Mouse (Mus musculus) gastrocnemius, postnatal 36 days (tissue): Measurements from ENCODE around the gene Thap7. TPM values are rescaled to one million over a fixed set of nuclear protein-coding genes. Genes with fewer than 3 reads are reported as not detected.
"Not testable (repeated sequence)": the region's sequence is repeated elsewhere in the genome, so short reads cannot be mapped to it uniquely, and the experiment has no call there.

Experiments
- DNase-seq, 2 experiments: peaks; one replicate each; pipeline ENCODE4 v3.0.0; 2022
- intact Hi-C: fragments of 180-260 bp; cut with DNase I; formaldehyde crosslinking; loops from one replicate; pipeline ENCODE4 v1.15.1; 2025
- long read RNA-seq, 2 experiments: library from polyadenylated mRNA; stranded (forward); transcript quantifications; one replicate each; pipeline ENCODE4 v2.0.0; 2021
- total RNA-seq, 2 experiments: library from RNA; stranded (reverse); gene quantifications; 2 replicates each; pipeline ENCODE4 v1.2.3; 2021

Gene Thap7
- 10 to 100 TPM; 12.8 to 14.4 TPM for total RNA-seq
- long read RNA-seq, experiment 1, partial matches to known transcripts = 1 of 10 reads
- long read RNA-seq, experiment 1, other reads (novel, unspliced or antisense) = 4 of 10 reads
- long read RNA-seq, experiment 2, transcript Thap7-201 (5 exons, 1,248 nt) = major isoform, 6 of 21 reads
- long read RNA-seq, experiment 2, partial matches to known transcripts = 5 of 21 reads
- long read RNA-seq, experiment 2, other reads (novel, unspliced or antisense) = 6 of 21 reads

DNA sequence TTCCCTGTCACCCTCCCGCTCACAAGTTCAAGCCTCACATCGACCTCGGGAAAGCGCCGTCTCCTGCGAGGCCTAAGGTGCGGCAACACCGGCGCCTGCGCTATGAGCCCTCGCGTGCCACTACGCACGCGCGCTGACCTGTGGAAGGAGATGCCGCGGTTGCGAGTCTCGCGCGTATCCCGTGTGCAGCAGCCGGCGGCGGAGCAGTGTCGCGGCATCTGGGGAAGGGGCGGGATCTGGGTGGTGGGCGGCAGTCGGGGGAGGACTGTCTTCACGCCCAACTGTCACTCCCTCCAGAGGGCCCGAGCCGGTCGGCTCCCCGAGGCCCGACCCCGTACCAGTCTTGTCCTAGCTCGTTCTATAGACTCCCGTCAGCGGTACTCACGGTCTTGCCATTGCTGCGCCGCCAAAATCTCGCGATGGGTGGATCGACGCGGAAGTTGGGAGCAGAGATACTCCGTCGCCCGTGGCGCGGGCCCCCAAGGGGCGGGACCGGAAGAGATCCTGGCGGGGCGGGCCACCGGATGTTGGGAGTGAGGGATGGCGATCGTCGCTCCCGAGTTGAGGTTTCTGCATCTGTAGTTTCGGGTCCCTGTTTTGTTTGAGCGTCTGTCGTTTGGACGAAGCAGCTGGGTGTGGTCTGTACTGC is at the start of gene Thap7:
Gene Thap7 (minus strand): TSS at position 497 of the 649 bp plus-strand sequence.
- intact Hi-C loops = no loop called here
- peak; percentile 97 for DNase-seq

DNA sequence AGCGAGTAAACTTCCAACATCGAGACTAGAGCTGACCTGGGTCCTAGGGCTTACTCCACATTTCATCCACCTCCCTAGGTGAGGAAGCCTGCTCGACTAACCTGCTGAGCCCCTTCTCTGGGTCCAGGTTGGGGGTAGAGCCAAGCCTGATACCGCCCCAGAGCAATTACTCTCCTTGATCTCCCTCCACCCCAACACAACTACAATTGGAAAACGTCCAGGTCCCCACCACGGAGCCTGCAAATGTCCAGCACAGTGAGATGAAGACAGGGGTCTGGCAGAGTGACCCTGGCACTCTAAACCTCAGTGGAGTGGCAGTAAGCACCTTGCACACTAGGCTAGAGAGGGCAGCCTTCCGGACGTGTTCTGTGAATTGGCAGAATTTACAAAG is 45.9 kb upstream of the Thap7 start:
- DNase-seq = no peak
- intact Hi-C loops = no loop called here

DNA sequence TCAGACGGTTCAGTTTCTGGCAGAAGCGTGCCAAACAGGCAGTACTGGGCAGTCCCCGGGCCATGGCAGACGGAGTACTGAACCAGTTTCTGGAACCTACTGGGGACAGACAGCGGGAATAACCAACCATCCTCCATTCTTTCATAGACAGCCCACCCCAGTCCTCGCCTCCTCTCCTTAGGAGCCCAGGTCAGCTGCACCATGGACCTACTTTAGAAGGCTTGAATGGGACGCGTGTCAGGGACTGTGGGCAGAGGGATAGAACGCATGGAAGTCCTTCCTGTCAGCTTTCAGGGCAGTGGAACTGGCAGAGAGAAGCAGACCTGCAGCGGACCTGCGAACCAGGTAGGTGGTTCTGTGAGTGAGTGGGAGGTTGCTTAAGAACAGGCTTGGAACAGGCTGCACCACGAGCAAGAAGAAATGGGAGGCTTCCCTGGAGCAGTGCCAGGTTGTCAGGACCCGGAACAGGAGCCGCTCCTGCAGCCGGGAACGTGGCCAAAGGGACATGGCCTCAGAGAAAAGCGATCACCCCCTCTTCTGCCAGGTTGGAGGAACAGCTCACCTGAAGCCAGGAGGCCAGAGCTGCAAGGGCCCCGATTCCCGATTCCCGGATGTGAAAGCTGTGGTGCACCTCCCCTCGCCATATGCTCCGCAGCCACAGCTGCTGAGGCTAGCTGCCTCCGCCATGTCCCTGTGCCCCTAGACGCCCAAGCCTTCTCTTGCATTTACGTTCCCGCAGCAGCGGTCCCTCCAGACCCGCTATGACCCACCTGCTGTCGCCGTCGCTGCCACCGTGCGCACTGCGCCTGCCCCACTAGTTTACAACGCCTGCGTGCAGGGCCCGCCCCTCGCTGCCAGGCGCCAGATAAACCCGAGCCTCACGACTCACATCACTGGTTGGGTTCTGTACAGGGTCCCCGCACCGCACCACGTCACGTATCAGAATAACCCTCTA is 45.2 kb upstream of the Thap7 start:
- intact Hi-C loops = no loop called here
- peak in 1 of 2 experiments; percentile 40 for DNase-seq

GRCm38 (mm10) chr16:17566186-17566585 is 35.2 kb upstream of the Thap7 start:
- intact Hi-C loops = no loop called here
- no peak for DNase-seq

DNA sequence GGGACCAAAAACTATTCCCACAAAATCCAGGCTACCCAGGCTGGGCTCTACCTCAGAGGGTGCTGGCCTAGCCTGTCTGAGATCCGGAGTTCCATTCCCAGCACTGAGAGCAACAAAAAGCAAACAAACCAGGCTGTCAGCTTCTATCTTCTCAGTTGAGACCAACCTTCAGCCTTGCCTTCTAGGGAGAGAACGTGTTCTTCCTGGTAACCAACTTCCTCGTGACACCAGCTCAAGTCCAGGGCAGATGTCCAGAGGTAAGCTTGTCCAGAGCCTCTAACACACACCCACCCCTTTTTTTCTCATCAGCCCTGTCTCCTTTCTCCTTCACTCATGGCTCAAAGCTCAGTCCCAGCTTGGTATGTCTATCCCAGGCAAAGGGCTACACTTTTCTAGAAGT is 33.8 kb upstream of the Thap7 start:
- DNase-seq = no peak
- intact Hi-C loops = no loop called here

DNA sequence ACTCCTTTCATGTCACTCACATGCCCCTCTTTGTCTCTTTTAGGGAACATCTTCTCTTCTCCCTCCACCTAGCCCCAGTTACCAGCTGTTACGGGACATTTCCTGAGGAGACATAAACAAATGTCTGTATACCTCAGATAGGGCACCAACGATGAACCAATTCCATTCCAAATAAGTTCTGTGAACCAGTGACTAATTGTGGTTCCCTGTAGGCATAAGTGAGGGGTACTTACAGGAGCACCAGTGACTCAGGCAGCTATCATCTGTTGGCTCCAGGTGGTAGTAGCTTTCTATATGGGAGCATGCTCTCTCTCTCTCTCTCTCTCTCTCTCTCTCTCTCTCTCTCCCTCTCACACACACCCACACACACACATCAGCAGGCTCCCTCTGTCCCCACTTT is 33.3 kb upstream of the Thap7 start:
- DNase-seq = no peak
- intact Hi-C loops = no loop called here

DNA sequence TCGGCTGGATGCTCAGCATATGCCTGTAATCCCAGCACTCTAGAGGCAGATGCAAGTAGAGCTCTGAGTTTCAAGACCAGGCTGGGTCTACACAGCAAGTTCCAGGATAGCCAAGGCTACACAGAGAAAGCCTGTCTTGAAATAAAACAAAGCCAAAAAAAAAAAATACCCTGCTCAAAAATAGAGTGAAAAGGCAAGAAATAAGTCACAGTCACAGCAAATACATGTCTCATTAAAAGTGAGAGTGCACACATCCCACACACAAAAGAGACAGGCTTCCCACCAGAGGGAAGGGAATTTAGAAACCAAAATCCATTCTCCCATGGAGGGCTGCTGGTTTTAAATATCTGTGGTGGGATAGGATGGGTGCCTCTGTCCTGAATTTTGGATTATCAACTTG is 32.6 kb upstream of the Thap7 start:
- DNase-seq = no peak
- intact Hi-C loops = no loop called here

DNA sequence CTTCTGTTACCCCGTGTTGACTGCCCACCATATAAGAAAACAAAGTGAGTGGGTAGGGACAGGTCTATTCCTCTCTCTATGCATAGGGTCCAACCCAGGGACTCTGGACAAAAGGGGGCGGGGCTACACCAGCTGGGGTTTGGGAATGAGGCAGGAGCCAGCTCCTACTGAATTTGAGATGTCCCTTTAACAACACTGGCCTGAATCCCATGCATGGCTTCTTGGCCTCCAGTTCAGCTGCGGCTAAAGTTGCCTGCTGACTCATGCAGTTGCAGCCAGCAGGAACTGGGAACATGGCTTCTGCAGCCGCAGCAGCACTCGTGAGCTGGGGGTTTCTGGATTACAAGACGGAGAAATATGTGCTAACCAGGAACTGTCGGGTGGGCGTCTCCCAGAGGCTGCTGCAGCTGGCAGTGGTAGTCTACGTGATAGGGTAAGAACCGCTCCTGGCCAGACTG is 30.8 kb upstream of the Thap7 start, which contains the start of gene P2rx6:
Gene P2rx6 (plus strand): TSS at position 135 of the 458 bp plus-strand sequence.
- intact Hi-C loops = no loop called here
- peak; percentile 57 to 65 for DNase-seq

DNA sequence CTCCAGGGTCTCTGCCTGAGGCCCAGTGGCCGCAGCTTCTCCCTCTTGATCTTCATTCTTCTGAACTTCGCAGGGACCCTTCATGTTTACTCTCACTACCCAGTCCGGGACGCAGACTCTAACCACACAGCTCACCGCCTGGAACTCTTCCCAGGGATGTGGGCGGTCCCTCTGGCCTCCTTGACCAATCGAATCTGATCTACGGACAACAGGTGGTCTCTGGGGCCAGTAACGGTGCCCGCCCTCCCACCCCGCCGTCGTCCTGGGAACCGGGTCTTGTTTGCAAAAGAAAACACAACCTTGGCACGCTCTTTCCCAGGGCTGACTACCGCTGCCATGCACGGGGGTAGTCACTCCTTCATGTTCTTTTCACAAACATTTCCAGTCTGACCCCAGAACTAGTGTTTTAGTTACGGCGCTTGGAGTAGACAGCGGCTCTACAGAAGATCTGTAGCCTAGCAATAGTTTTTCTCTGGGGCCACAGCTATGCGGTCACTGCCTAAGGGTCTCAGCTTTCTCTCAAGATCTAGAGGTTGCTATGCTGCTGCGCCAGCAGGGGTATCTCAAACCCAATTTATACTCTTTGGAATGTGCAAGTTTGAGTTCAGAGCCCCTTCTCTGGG is 30.3 kb upstream of the Thap7 start, which contains the start of gene Lrrc74b:
Gene Lrrc74b (minus strand): TSS at position 120 of the 623 bp plus-strand sequence.
- DNase-seq = peak; percentile 63 to 69
- intact Hi-C loops = no loop called here

DNA sequence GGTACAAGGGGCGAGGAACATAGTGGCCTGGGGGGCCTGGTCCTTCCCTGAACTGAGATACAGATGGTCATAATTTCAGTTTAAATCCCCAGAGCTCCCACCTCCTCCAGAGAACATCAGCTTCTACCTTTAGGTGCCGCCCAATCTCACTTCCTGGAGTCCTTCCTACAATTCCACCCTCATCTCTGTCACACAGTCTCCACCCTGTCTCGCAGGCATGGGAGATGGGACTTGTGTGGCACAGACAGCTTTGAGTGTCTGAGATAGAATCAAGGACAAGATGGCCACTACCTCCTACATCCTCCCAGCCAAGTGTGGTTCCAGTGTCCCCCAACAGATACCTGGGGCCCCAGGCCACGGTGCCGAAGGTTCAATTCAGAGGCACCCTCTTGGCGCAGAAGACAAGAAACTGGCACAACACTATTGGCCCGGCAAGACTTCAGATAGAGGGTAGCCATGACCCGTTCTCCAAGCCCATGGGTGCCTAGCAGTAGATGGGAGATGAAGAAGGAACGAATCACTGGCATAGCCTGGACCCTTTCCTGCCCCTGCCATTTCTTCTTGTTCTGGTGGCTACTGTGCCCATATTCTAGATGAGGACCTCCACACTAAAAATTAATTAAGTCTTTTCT is 28.6 kb upstream of the Thap7 start:
- intact Hi-C loops = loop anchor here (1.0 kb wide), 1 partner anchor 60 kb away; the partner anchor contains the start of gene Smpd4
- no peak for DNase-seq

DNA sequence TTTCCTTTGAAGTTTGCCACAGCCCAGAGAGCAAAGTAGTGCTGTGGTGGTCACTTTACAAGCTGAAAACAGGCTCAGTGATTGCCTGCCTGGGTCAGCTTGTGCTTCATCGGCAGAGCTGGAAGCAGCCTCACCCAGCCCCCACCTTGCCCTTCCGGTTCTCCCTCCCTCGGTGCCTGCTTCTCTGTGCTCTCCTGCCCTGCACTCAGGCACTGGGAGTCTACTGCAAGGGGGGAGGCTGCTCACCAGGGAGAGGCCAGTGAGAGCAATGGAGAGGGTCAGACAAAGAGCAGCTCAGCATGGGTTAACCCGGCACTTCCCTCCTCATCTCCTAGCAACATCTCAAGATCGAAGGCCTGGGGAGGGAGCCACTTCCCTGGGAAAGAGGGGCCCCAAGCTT is 27.9 kb upstream of the Thap7 start:
- intact Hi-C loops = no loop called here
- DNase-seq = no peak

DNA sequence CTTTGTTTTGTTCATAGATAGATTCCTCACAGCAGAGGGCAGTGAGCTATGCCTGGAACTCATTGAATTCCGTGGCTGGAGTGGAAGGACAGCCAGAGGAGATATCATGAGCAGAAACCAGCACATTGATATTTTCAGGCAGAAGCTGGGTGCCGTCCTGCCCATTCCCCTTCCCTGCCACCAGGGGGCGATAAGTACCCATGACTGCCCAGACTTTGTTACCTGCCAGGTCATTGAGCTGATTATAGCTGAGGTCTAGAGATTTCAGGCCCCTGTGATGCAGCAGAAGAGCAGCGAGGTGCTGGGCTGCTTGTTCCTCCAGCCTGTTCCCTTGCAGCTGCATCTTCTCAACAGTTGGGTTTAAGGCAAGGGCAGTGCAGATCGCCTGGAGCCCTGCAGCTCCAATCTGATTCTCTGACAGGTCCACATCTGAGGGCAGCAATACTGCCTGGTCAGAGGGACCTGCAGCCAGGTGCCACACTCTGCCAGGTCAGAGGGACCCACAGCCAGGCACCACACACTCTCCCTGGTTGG is 27.1 kb upstream of the Thap7 start:
- intact Hi-C loops = no loop called here
- peak; percentile 43 to 49 for DNase-seq

DNA sequence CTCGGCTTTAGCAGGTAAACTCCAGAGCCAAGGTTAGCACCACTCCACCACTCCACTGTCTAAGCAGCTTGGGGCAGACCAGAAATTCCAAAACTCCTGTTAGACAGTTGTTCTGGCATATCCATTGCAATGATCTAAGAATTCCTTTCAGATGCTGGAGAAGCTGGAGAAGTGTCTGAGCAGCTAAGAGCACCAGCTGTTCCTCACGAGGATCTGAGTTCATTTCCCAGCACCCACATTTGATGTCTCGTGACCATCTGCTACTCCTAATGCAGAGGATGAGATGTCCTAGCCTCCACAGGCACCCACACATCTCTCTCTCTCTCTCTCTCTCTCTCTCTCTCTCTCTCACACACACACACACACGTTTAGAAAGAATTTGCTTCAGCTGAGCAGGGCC is 26.0 kb upstream of the Thap7 start:
- DNase-seq = no peak
- intact Hi-C loops = no loop called here

- DNase-seq = no peak
- intact Hi-C loops = no loop called here
Measured at GRCm38 (mm10) chr16:17556180-17556579, 25.2 kb upstream of the Thap7 start.

- intact Hi-C loops, DNase-seq: not testable (repeated sequence)
Measured at GRCm38 (mm10) chr16:17554702-17555101, 23.8 kb upstream of the Thap7 start.

DNA sequence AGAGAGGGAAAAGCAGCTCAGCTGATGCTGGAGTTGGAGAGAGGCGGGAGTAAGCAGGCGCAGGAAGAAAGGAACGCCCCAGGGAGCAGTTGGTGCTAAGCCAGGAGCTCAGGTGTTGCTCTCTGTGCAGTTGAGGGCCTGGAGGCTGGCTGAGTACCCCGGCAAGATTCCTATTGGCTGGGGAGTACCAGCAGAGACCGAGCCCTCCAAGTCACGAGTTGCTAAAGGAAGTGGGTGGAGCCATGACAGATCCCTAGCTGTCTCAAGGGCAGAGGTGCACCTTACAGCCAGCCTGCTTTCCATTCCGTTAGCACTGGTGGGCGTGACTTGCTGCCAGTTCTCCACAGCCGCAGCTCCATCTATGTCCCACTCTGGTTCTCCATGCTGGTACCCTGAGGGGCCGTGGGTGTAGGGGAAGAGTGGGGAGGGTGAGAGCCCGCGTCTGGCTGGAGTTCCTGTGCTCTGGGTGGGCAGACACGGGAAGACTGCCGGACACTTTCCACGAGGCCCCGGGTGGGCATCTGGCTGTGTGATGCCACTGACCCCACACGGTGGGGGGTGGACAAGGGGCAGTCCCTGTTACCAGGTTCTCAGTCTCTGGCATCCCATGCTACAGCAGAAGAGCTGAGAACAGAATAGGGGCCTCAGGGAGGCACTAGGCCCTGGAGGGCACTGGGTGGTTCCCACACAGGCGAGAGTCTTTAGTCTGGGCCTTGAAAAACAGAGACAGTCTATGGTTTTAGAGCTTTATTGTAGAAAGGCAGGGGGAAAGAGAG is 23.2 kb upstream of the Thap7 start:
- intact Hi-C loops = no loop called here
- no peak for DNase-seq

GRCm38 (mm10) chr16:17552837-17553236 is 21.9 kb upstream of the Thap7 start:
- DNase-seq = no peak
- intact Hi-C loops = no loop called here

GRCm38 (mm10) chr16:17542632-17543031 is 11.7 kb upstream of the Thap7 start:
- no peak for DNase-seq
- intact Hi-C loops = no loop called here

DNA sequence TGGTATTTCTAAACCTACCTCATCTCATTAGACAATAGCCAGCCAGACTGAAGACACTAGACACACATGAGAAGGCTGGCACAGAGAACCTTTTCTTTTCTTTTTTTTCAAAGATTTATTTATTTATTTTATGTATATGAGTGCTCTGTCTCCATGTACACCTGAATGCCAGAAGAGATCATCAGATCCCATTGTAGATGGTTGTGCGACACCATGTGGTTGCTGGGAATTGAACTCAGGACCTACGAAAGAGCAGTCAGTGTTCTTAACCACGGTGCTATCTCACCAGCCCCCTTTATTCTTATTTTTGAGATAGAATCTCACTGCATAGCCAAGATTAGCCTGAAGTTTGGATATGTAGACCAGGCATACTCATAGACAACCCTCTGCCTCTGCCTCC is 5.6 kb upstream of the Thap7 start:
- intact Hi-C loops = no loop called here
- DNase-seq = no peak
